Mouse (Mus musculus) lung, postnatal 0 days (tissue): ENCODE measurements around the gene Rfpl4.

ENCODE experiments used
- CTCF ChIP-seq: IDR thresholded peaks from 2 replicates; pipeline ENCODE4 v1.5.1; 2016; ENCODE audit warnings: antibody characterized with exemption, mild to moderate bottlenecking
- EP300 ChIP-seq: IDR thresholded peaks from 2 replicates; pipeline ENCODE4 v1.6.1; 2016; ENCODE audit warnings: antibody characterized with exemption, mild to moderate bottlenecking, control low read depth

DNA sequence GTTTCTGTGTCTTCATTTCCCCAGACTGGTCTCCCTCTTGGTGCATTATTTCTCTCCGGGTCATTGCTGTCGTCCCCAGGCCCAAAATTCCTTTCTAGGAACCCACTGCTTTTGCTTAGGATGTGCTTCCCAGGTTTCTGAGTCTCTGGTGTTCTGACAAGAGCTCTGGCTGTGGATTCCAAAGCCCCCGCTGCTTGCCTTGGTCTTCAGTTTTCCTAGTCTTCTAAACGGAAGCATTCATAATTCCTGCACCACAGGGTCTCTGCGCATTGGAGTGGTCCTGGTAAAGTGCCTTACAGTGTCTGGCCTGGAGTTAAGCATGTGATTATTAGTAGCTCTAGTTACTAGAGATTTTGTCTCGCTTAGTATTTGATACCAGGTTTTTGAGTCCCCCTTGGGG is 35.9 kb downstream of the Rfpl4 start:
- no peak for TF ChIP-seq CTCF
- no peak for TF ChIP-seq EP300
